Mouse (Mus musculus) neural tube, embryonic 11.5 days (tissue): ENCODE results near the gene Nelfa. TPM values are rescaled to one million over a fixed set of nuclear protein-coding genes. Genes with fewer than 3 reads are reported as not detected.

Experiments used
- ATAC-seq: fragments of 200-750 bp; cut with Nextera tagmentation; 2 replicates; pipeline ENCODE4 v1.8.0; 2017; ENCODE audit warnings: moderate number of reproducible peaks, mild to moderate bottlenecking, moderate TSS enrichment, moderate library complexity; ENCODE audit not compliant: insufficient read depth, low FRiP score, low TSS enrichment
- DNase-seq: peaks from one replicate; pipeline ENCODE4 v3.0.0-alpha.2; 2015; ENCODE audit warnings: low spot score
- H3K27ac ChIP-seq: fragments of 300-500 bp; sonication (generic); 2 replicates; pipeline ENCODE4 v1.5.1; 2014; ENCODE audit warnings: low read depth, mild to moderate bottlenecking, low read length
- H3K27me3 ChIP-seq: fragments of 300-500 bp; sonication (generic); 2 replicates; pipeline ENCODE4 v1.6.1; 2014; ENCODE audit warnings: mild to moderate bottlenecking, low read length, mixed read lengths; ENCODE audit not compliant: control insufficient read depth, insufficient read depth
- H3K36me3 ChIP-seq: fragments of 300-500 bp; sonication (generic); 2 replicates; pipeline ENCODE4 v1.6.1; 2014; ENCODE audit warnings: mild to moderate bottlenecking, low read length, moderate library complexity, mixed read lengths; ENCODE audit not compliant: control insufficient read depth, insufficient read depth
- H3K4me1 ChIP-seq: fragments of 300-500 bp; sonication (generic); 2 replicates; pipeline ENCODE4 v1.6.1; 2014; ENCODE audit warnings: low read length, mixed read lengths; ENCODE audit not compliant: control insufficient read depth, insufficient read depth
- H3K4me2 ChIP-seq: fragments of 300-500 bp; sonication (generic); 2 replicates; pipeline ENCODE4 v1.6.1; 2014; ENCODE audit warnings: low read depth, mild to moderate bottlenecking, moderate library complexity
- H3K4me3 ChIP-seq: fragments of 300-500 bp; sonication (generic); 2 replicates; pipeline ENCODE4 v1.5.1; 2014; ENCODE audit warnings: low read depth, low read length
- H3K9ac ChIP-seq: fragments of 300-500 bp; sonication (generic); 2 replicates; pipeline ENCODE4 v1.6.1; 2014; ENCODE audit warnings: mild to moderate bottlenecking, low read length
- H3K9me3 ChIP-seq: fragments of 300-500 bp; sonication (generic); 2 replicates; pipeline ENCODE4 v1.6.1; 2016; ENCODE audit warnings: low read length; ENCODE audit not compliant: control insufficient read depth
- WGBS: fragments of 180-500 bp; shearing (Covaris S2); extraction: QIAGEN DNeasy Blood & Tissue Kit; methylation state at CpG from one replicate; pipeline ENCODE4 v1.1.7; 2014; 5-methylcytosine and 5-hydroxymethylcytosine counted together
- microRNA-seq: library from miRNA; unstranded; fragments of <30 nt; microRNA quantifications from one replicate; pipeline ENCODE4, GENCODE M21; 2016
- polyA plus RNA-seq: library from polyadenylated mRNA; unstranded; fragments of >200 nt; fragmentation: Nextera tagmentation; extraction: Ambion mirVana; gene quantifications from 2 replicates; pipeline ENCODE4 v1.2.1, GENCODE M21; 2014

The Nelfa gene
- polyA plus RNA-seq, 1 experiment from 2014 or later, result 71.5 TPM

DNA sequence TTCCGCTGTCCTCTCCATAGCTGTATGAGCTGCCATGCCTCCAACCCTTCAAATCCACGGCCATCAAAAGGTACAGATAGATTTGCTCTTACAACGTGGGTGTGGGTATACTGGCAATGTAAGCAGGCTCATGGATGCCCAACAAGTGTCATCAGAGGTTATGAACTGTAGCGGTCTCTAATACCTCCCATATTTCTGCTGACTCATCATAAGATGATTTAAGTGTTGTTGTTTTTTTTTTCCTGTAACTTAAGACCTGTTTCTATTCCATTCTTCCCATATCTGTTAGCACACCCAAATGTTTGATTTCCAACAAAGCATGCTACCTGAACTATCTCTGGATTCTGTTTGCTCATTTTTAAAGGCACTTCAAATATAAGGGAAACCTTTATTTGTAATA lies 55.1 kb downstream of the Nelfa start:
- no peak for DNase-seq
- peaks cover 34% of the 10 kb centered on the region for H3K36me3 ChIP-seq
- no peaks in the 10 kb centered on the region for H3K4me1 ChIP-seq
- H3K9me3 ChIP-seq, result no peaks in the 10 kb centered on the region
- no peaks in the 10 kb centered on the region for H3K27me3 ChIP-seq
- no peak overlapping the region for H3K4me2 ChIP-seq
- no peak overlapping the region for H3K4me3 ChIP-seq
- H3K9ac ChIP-seq, result no peak overlapping the region
- no peak for ATAC-seq
- no peak overlapping the region for H3K27ac ChIP-seq
- WGBS, result 96% methylated on average over 4 of the region's 4 CpGs

DNA sequence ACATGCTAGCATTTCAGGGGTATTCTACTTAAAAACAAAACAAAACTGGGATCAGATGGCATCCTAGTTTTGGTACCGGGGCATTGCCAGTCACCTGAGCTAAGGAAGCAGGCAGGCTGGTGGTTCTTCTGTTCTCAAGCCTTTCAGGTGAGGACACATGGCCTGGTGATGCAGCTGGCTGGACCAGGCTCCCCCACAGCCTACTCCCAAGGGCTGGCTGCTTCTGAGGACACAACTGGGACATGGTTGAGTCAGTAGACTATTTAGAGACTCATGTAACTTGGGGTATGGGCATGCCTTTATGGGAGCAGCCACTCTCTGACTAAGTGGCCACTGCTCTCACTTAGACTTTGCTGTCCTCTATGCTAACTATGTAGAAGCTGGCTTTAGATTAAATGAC lies 60.7 kb downstream of the Nelfa start:
- WGBS, result 92% methylated on average over 1 of the region's 1 CpGs
- Histone ChIP-seq H3K4me1 (no peaks in the 10 kb centered on the region), H3K27ac (no peak overlapping the region), H3K9me3 (no peaks in the 10 kb centered on the region), H3K27me3 (no peaks in the 10 kb centered on the region), H3K36me3 (peaks cover 17% of the 10 kb centered on the region), H3K4me3 (no peak overlapping the region), H3K4me2 (no peak overlapping the region), H3K9ac (no peak overlapping the region)
- no peak for DNase-seq
- no peak for ATAC-seq

DNA sequence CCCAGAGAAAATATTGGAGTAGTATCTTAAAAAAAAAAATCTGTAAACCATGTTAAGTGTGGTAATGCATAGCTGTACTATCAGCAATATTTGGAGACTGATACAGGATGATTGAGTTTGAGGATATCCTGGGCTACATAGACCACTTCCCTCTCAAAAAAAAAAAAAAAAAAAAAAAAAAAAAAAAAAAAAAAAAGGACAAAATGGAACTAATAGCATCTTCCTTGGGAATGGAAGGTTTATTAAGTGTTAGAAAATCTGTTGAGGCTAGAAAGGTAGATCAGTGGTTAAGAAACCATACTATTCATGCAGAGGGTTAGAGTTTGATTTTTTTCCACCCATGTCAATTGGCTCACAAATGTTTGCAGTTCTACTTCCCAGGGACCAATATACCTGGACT lies 78.5 kb downstream of the Nelfa start:
- ATAC-seq (no peak), DNase-seq (no peak)
- H3K4me2 ChIP-seq, result no peak overlapping the region
- H3K4me3 ChIP-seq, result no peak overlapping the region
- H3K27ac ChIP-seq, result no peak overlapping the region
- H3K9ac ChIP-seq, result no peak overlapping the region
- H3K9me3 ChIP-seq, result no peaks in the 10 kb centered on the region
- H3K27me3 ChIP-seq, result no peaks in the 10 kb centered on the region
- H3K4me1 ChIP-seq, result no peaks in the 10 kb centered on the region
- peaks cover 38% of the 10 kb centered on the region for H3K36me3 ChIP-seq

DNA sequence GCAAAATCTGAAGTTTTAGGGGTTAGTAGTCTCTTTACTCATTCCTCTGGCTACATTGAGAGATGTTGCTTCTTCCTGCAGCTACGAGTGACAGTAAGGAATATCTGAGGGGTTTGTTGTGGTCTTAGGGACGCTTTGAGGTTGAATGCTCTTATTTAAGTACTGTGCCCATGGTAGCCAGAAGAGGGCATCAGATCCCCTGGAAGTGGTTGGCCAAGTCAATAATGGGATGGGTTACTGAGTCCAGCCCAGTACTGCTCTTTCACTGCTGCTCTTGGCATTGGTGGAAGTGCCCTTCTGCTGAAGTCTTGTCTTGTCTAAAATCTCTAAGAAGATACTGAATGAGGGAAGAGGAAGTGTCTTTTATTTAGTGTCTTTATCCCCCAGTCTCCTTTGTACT lies 82.2 kb downstream of the Nelfa start:
- ATAC-seq, result no peak
- no peaks in the 10 kb centered on the region for H3K4me1 ChIP-seq
- H3K4me2 ChIP-seq, result no peak overlapping the region
- WGBS, result 86% methylated on average over 2 of the region's 2 CpGs
- H3K27ac ChIP-seq, result no peak overlapping the region
- H3K4me3 ChIP-seq, result no peak overlapping the region
- DNase-seq, result no peak
- no peak overlapping the region for H3K9ac ChIP-seq
- no peaks in the 10 kb centered on the region for H3K9me3 ChIP-seq
- peaks cover 24% of the 10 kb centered on the region for H3K36me3 ChIP-seq
- no peaks in the 10 kb centered on the region for H3K27me3 ChIP-seq

DNA sequence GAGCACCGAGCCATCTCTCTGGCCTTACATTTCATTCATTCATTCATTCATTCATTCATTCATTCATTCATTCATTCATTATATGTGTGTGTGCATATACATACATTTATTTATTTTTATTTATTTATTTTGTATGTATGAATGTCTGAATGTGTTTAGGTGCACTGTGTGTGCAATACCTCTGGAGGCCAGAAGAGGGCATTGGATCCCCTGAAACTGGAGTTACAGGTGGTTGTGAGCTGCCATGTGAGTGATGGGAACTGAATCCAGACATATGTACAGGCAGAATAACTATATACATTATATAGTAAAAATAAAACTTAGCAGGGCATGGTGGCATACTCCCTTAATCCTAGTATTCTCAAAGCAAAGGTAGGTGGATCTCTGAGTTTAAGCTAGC lies 83.1 kb downstream of the Nelfa start:
- no peaks in the 10 kb centered on the region for H3K4me1 ChIP-seq
- H3K9ac ChIP-seq, result no peak overlapping the region
- WGBS, result 92% methylated on average over 1 of the region's 1 CpGs
- ATAC-seq (no peak), DNase-seq (no peak)
- peaks cover 22% of the 10 kb centered on the region for H3K36me3 ChIP-seq
- no peaks in the 10 kb centered on the region for H3K9me3 ChIP-seq
- H3K27me3 ChIP-seq, result no peaks in the 10 kb centered on the region
- no peak overlapping the region for H3K27ac ChIP-seq
- H3K4me3 ChIP-seq, result no peak overlapping the region
- H3K4me2 ChIP-seq, result no peak overlapping the region

DNA sequence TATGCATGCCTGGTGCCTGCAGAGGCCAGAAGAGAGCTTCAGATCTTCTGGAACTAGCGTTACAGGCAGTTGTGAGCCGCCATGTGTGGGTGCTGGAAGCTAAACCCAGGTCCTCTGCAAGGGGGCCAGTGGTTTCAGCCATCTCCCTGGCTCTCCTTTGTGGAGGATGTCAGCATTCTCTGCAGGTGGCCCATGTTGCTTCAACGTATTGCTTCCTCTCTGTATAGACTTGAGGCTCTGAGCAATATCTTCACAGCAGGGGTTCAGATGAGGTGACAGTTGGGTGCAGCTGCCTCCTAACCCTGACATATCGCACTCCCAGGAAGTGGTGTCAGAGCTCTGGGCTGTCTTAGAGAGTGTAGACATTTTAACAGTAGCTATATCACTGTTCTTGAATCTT lies 84.7 kb downstream of the Nelfa start:
- Histone ChIP-seq H3K27me3 (no peaks in the 10 kb centered on the region), H3K4me2 (no peak overlapping the region), H3K9ac (no peak overlapping the region), H3K9me3 (no peaks in the 10 kb centered on the region), H3K4me3 (no peak overlapping the region), H3K36me3 (peaks cover 17% of the 10 kb centered on the region), H3K27ac (no peak overlapping the region), H3K4me1 (no peaks in the 10 kb centered on the region)
- WGBS, result 87% methylated on average over 4 of the region's 4 CpGs
- DNase-seq (no peak), ATAC-seq (no peak)

Small RNA genes within 50 kb of the gene (microRNA-seq; reads per million reads assigned to microRNA genes)
- not detected for gene Mir7024

Other genes starting within 250 kb of the Nelfa start
- gene Fgfr3, start 214.7 kb downstream of the Nelfa start, polyA plus RNA-seq, result 61.3 and 72.0 TPM in 2 replicates
- 51.0 and 54.6 TPM in 2 replicates for gene Letm1, start 153.6 kb downstream of the Nelfa start, polyA plus RNA-seq
- 96.0 and 116 TPM in 2 replicates for gene Nsd2, start 115.7 kb downstream of the Nelfa start, polyA plus RNA-seq
- gene Gm1673, start 47.0 kb upstream of the Nelfa start, polyA plus RNA-seq, result 199 TPM in 2 replicates
- gene Nat8l, start 59.6 kb upstream of the Nelfa start, polyA plus RNA-seq, result 1.5 and 2.2 TPM in 2 replicates
- gene Poln, start 233.0 kb upstream of the Nelfa start, polyA plus RNA-seq, result 0.27 and 0.42 TPM in 2 replicates
- gene Haus3, start 233.1 kb upstream of the Nelfa start, polyA plus RNA-seq, result 40.6 and 43.1 TPM in 2 replicates